Mouse (Mus musculus): Measurements from ENCODE around the gene Smoc2. TPM values are rescaled to one million over a fixed set of nuclear protein-coding genes. Genes with fewer than 3 reads are reported as not detected.
A peak's percentile ranks its signal among the peaks of the same experiment; 100 is the strongest.

Gene Smoc2
- total and polyA plus RNA-seq, 2 experiments from 2014 or later: 8.6 to 10.4 TPM

- no peak for TF ChIP-seq CTCF (IDR thresholded peaks at IDR 0.05; ENCODE audit: low read depth)
- Histone ChIP-seq H3K9me3 (ENCODE audit: low read length) (no peaks in the 10 kb centered on the region), H3K9ac (replicated peaks; ENCODE audit: low read length) (no peak overlapping the region), H3K4me3 (ENCODE audit: low read length) (no peak overlapping the region), H3K36me3 (ENCODE audit: insufficient read depth, low read length) (no peaks in the 10 kb centered on the region), H3K4me1 (ENCODE audit: insufficient read depth, low read length) (no peaks in the 10 kb centered on the region), H3K4me2 (ENCODE audit: low read depth, low read length) (no peak overlapping the region), H3K27me3 (ENCODE audit: insufficient read depth, low read length) (no peaks in the 10 kb centered on the region), H3K27ac (no peak overlapping the region)
- ATAC-seq (peak; percentile 43; the same call in 1 of the 2 replicates), DNase-seq (ENCODE audit: low spot score) (peak; percentile 78)
- WGBS: 50% methylated on average over 5 of the region's 5 CpGs
Measured at GRCm38 (mm10) chr17:14397456-14397855, 118.2 kb downstream of the Smoc2 start.

GRCm38 (mm10) chr17:14398650-14399424, 119.5 kb downstream of the Smoc2 start:
- ATAC-seq (no peak), DNase-seq (ENCODE audit: low spot score) (no peak)
- no peak overlapping the region for H3K4me3 ChIP-seq (ENCODE audit: low read length)
- no peaks in the 10 kb centered on the region for H3K27me3 ChIP-seq (ENCODE audit: insufficient read depth, low read length)
- no peaks in the 10 kb centered on the region for H3K36me3 ChIP-seq (ENCODE audit: insufficient read depth, low read length)
- 92% methylated on average over 8 of the region's 8 CpGs for WGBS
- H3K27ac ChIP-seq: no peak overlapping the region
- no peaks in the 10 kb centered on the region for H3K4me1 ChIP-seq (ENCODE audit: insufficient read depth, low read length)
- no peak overlapping the region for H3K4me2 ChIP-seq (ENCODE audit: low read depth, low read length)
- no peaks in the 10 kb centered on the region for H3K9me3 ChIP-seq (ENCODE audit: low read length)
- no peak overlapping the region for H3K9ac ChIP-seq (replicated peaks; ENCODE audit: low read length)
- no peak for TF ChIP-seq CTCF (IDR thresholded peaks at IDR 0.05; ENCODE audit: low read depth)

- ATAC-seq (no peak), DNase-seq (ENCODE audit: low spot score) (no peak)
- Histone ChIP-seq H3K27ac (no peak overlapping the region), H3K9ac (replicated peaks; ENCODE audit: low read length) (no peak overlapping the region), H3K9me3 (ENCODE audit: low read length) (no peaks in the 10 kb centered on the region), H3K4me3 (ENCODE audit: low read length) (no peak overlapping the region), H3K36me3 (ENCODE audit: insufficient read depth, low read length) (no peaks in the 10 kb centered on the region), H3K4me2 (ENCODE audit: low read depth, low read length) (no peak overlapping the region), H3K27me3 (ENCODE audit: insufficient read depth, low read length) (no peaks in the 10 kb centered on the region), H3K4me1 (ENCODE audit: insufficient read depth, low read length) (no peaks in the 10 kb centered on the region)
- 69% methylated on average over 5 of the region's 5 CpGs for WGBS
- no peak for TF ChIP-seq CTCF (IDR thresholded peaks at IDR 0.05; ENCODE audit: low read depth)
Measured at GRCm38 (mm10) chr17:14400960-14401359, 121.7 kb downstream of the Smoc2 start.

GRCm38 (mm10) chr17:14407874-14408273, 128.6 kb downstream of the Smoc2 start:
- Histone ChIP-seq H3K9ac (replicated peaks; ENCODE audit: low read length) (no peak overlapping the region), H3K9me3 (ENCODE audit: low read length) (no peaks in the 10 kb centered on the region), H3K4me2 (ENCODE audit: low read depth, low read length) (no peak overlapping the region), H3K4me1 (ENCODE audit: insufficient read depth, low read length) (no peaks in the 10 kb centered on the region), H3K27me3 (ENCODE audit: insufficient read depth, low read length) (no peaks in the 10 kb centered on the region), H3K27ac (no peak overlapping the region), H3K36me3 (ENCODE audit: insufficient read depth, low read length) (no peaks in the 10 kb centered on the region), H3K4me3 (ENCODE audit: low read length) (no peak overlapping the region)
- TF ChIP-seq CTCF (IDR thresholded peaks at IDR 0.05; ENCODE audit: low read depth): no peak
- 72% methylated on average over 5 of the region's 5 CpGs for WGBS
- DNase-seq (ENCODE audit: low spot score) (no peak), ATAC-seq (no peak)

- Histone ChIP-seq H3K4me2 (ENCODE audit: low read depth, low read length) (no peak overlapping the region), H3K36me3 (ENCODE audit: insufficient read depth, low read length) (no peaks in the 10 kb centered on the region), H3K27me3 (ENCODE audit: insufficient read depth, low read length) (no peaks in the 10 kb centered on the region), H3K4me3 (ENCODE audit: low read length) (no peak overlapping the region), H3K9ac (replicated peaks; ENCODE audit: low read length) (no peak overlapping the region), H3K9me3 (ENCODE audit: low read length) (no peaks in the 10 kb centered on the region), H3K4me1 (ENCODE audit: insufficient read depth, low read length) (no peaks in the 10 kb centered on the region), H3K27ac (no peak overlapping the region)
- DNase-seq (ENCODE audit: low spot score) (no peak), ATAC-seq (no peak)
- TF ChIP-seq CTCF (IDR thresholded peaks at IDR 0.05; ENCODE audit: low read depth): 0 out of 2 replicates have a peak, but pooled peaks have one; percentile 6
- 77% methylated on average over 2 of the region's 2 CpGs for WGBS
Measured at GRCm38 (mm10) chr17:14412460-14412859, 133.2 kb downstream of the Smoc2 start.

- no peak for TF ChIP-seq CTCF (IDR thresholded peaks at IDR 0.05; ENCODE audit: low read depth)
- Histone ChIP-seq H3K9me3 (ENCODE audit: low read length) (no peaks in the 10 kb centered on the region), H3K36me3 (ENCODE audit: insufficient read depth, low read length) (no peaks in the 10 kb centered on the region), H3K4me1 (ENCODE audit: insufficient read depth, low read length) (no peaks in the 10 kb centered on the region), H3K4me2 (ENCODE audit: low read depth, low read length) (no peak overlapping the region), H3K27me3 (ENCODE audit: insufficient read depth, low read length) (no peaks in the 10 kb centered on the region), H3K27ac (no peak overlapping the region), H3K4me3 (ENCODE audit: low read length) (no peak overlapping the region), H3K9ac (replicated peaks; ENCODE audit: low read length) (no peak overlapping the region)
- WGBS: 62% methylated on average over 5 of the region's 5 CpGs
- DNase-seq (ENCODE audit: low spot score): no peak
- ATAC-seq: no peak
Measured at GRCm38 (mm10) chr17:14414511-14414910, 135.2 kb downstream of the Smoc2 start.

- H3K4me2 ChIP-seq (ENCODE audit: low read depth, low read length): no peak overlapping the region
- H3K27me3 ChIP-seq (ENCODE audit: insufficient read depth, low read length): no peaks in the 10 kb centered on the region
- H3K9ac ChIP-seq (replicated peaks; ENCODE audit: low read length): no peak overlapping the region
- H3K4me3 ChIP-seq (ENCODE audit: low read length): no peak overlapping the region
- H3K27ac ChIP-seq: no peak overlapping the region
- H3K4me1 ChIP-seq (ENCODE audit: insufficient read depth, low read length): no peaks in the 10 kb centered on the region
- no peak for DNase-seq (ENCODE audit: low spot score)
- ATAC-seq: no peak
- WGBS: 27% methylated on average over 8 of the region's 8 CpGs
- no peaks in the 10 kb centered on the region for H3K36me3 ChIP-seq (ENCODE audit: insufficient read depth, low read length)
- TF ChIP-seq CTCF (IDR thresholded peaks at IDR 0.05; ENCODE audit: low read depth): no peak
- H3K9me3 ChIP-seq (ENCODE audit: low read length): no peaks in the 10 kb centered on the region
Measured at GRCm38 (mm10) chr17:14420460-14421046, 141.2 kb downstream of the Smoc2 start.
